Mouse (Mus musculus): Measurements from ENCODE around the gene Pum1. TPM values are rescaled to one million over a fixed set of nuclear protein-coding genes. Genes with fewer than 3 reads are reported as not detected.

Gene Pum1
- polyA plus RNA-seq, 1 experiment: 48.4 TPM

DNA sequence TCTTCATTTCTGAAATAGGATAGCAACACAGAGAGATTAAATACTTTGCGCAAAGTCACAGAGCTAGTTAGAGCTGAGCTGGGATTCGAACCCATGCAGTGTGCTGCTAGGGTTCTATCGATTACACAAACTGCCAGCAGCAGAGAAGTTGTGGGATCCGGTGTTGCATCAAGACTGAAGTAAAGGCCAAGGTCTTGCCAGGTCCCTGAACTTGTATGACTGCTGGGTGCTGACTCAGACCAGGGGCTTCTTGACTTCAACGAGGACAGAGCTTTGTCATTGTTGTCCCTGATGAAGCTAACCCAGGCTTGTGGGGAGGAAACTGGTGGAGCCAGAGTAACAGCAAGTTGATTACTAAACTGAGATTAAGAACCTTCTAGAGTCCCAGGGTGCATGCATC lies 138.1 kb downstream of the Pum1 start:
- 81% methylated on average over 5 of the region's 5 CpGs for WGBS
- H3K27ac ChIP-seq (ENCODE audit: insufficient read depth, low read depth, low read length): no peak overlapping the region
- H3K4me1 ChIP-seq (ENCODE audit: control insufficient read depth, insufficient read depth, insufficient read length, low read length): peaks cover 6% of the 10 kb centered on the region
- H3K4me3 ChIP-seq (ENCODE audit: low read depth, low read length): no peak overlapping the region
- no peaks in the 10 kb centered on the region for H3K36me3 ChIP-seq (ENCODE audit: control insufficient read depth, insufficient read depth, low read length)
- no peaks in the 10 kb centered on the region for H3K27me3 ChIP-seq (ENCODE audit: control insufficient read depth, insufficient read depth, low read length)
- TF ChIP-seq POLR2A (IDR thresholded peaks at IDR 0.05; ENCODE audit: low read depth, low read length): no peak
- TF ChIP-seq CTCF (IDR thresholded peaks at IDR 0.05; ENCODE audit: extremely low read depth, insufficient read length, insufficient replicate concordance, low read depth, low read length): no peak

GRCm38 (mm10) chr4:130801624-130802329 lies 138.7 kb downstream of the Pum1 start:
- no peak overlapping the region for H3K27ac ChIP-seq (ENCODE audit: insufficient read depth, low read depth, low read length)
- H3K36me3 ChIP-seq (ENCODE audit: control insufficient read depth, insufficient read depth, low read length): no peaks in the 10 kb centered on the region
- 50% methylated on average over 10 of the region's 10 CpGs for WGBS
- H3K4me3 ChIP-seq (ENCODE audit: low read depth, low read length): peak overlapping the region; percentile 15; the same call in 1 of the 2 replicates
- TF ChIP-seq CTCF (IDR thresholded peaks at IDR 0.05; ENCODE audit: extremely low read depth, insufficient read length, insufficient replicate concordance, low read depth, low read length) (no peak), POLR2A (IDR thresholded peaks at IDR 0.05; ENCODE audit: low read depth, low read length) (no peak)
- H3K27me3 ChIP-seq (ENCODE audit: control insufficient read depth, insufficient read depth, low read length): no peaks in the 10 kb centered on the region
- H3K4me1 ChIP-seq (ENCODE audit: control insufficient read depth, insufficient read depth, insufficient read length, low read length): peaks cover 6% of the 10 kb centered on the region

DNA sequence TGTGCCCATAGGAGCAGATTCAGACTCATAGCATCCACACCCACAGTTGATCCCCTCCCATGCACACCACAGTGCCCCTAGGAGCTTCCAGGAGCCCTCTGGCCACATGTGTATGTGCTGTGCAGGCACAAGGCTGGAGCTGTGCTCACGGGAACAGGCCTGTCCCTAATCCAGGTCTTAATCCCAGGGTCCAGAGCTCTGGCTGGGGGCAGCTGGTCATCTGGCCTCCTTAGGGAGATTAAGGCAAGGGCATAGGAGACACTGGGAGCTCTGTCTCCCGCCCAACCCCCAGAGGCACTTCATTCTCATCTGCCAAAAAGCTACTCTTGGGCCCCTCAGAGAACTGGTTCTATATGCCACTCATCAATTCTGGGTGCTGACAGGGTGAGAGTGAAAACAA lies 140.5 kb downstream of the Pum1 start:
- Histone ChIP-seq H3K27me3 (ENCODE audit: control insufficient read depth, insufficient read depth, low read length) (no peaks in the 10 kb centered on the region), H3K4me1 (ENCODE audit: control insufficient read depth, insufficient read depth, insufficient read length, low read length) (peaks cover 6% of the 10 kb centered on the region), H3K27ac (ENCODE audit: insufficient read depth, low read depth, low read length) (no peak overlapping the region), H3K4me3 (ENCODE audit: low read depth, low read length) (no peak overlapping the region), H3K36me3 (ENCODE audit: control insufficient read depth, insufficient read depth, low read length) (no peaks in the 10 kb centered on the region)
- 73% methylated on average over 2 of the region's 2 CpGs for WGBS
- TF ChIP-seq CTCF (IDR thresholded peaks at IDR 0.05; ENCODE audit: extremely low read depth, insufficient read length, insufficient replicate concordance, low read depth, low read length) (no peak), POLR2A (IDR thresholded peaks at IDR 0.05; ENCODE audit: low read depth, low read length) (no peak)

- H3K4me3 ChIP-seq (ENCODE audit: low read depth, low read length): no peak overlapping the region
- TF ChIP-seq CTCF (IDR thresholded peaks at IDR 0.05; ENCODE audit: extremely low read depth, insufficient read length, insufficient replicate concordance, low read depth, low read length): no peak
- TF ChIP-seq POLR2A (IDR thresholded peaks at IDR 0.05; ENCODE audit: low read depth, low read length): no peak
- H3K4me1 ChIP-seq (ENCODE audit: control insufficient read depth, insufficient read depth, insufficient read length, low read length): peaks cover 3% of the 10 kb centered on the region
- WGBS: 57% methylated on average over 2 of the region's 2 CpGs
- no peak overlapping the region for H3K27ac ChIP-seq (ENCODE audit: insufficient read depth, low read depth, low read length)
- H3K27me3 ChIP-seq (ENCODE audit: control insufficient read depth, insufficient read depth, low read length): no peaks in the 10 kb centered on the region
- H3K36me3 ChIP-seq (ENCODE audit: control insufficient read depth, insufficient read depth, low read length): no peaks in the 10 kb centered on the region
Measured at GRCm38 (mm10) chr4:130804292-130804691, 141.2 kb downstream of the Pum1 start.

- 76% methylated on average over 7 of the region's 7 CpGs for WGBS
- H3K36me3 ChIP-seq (ENCODE audit: control insufficient read depth, insufficient read depth, low read length): no peaks in the 10 kb centered on the region
- no peaks in the 10 kb centered on the region for H3K27me3 ChIP-seq (ENCODE audit: control insufficient read depth, insufficient read depth, low read length)
- no peak overlapping the region for H3K4me3 ChIP-seq (ENCODE audit: low read depth, low read length)
- H3K4me1 ChIP-seq (ENCODE audit: control insufficient read depth, insufficient read depth, insufficient read length, low read length): peaks cover 3% of the 10 kb centered on the region; the same call in 1 of the 2 replicates
- no peak overlapping the region for H3K27ac ChIP-seq (ENCODE audit: insufficient read depth, low read depth, low read length)
- TF ChIP-seq CTCF (IDR thresholded peaks at IDR 0.05; ENCODE audit: extremely low read depth, insufficient read length, insufficient replicate concordance, low read depth, low read length) (no peak), POLR2A (IDR thresholded peaks at IDR 0.05; ENCODE audit: low read depth, low read length) (no peak)
Measured at GRCm38 (mm10) chr4:130804771-130805361, 141.7 kb downstream of the Pum1 start.

DNA sequence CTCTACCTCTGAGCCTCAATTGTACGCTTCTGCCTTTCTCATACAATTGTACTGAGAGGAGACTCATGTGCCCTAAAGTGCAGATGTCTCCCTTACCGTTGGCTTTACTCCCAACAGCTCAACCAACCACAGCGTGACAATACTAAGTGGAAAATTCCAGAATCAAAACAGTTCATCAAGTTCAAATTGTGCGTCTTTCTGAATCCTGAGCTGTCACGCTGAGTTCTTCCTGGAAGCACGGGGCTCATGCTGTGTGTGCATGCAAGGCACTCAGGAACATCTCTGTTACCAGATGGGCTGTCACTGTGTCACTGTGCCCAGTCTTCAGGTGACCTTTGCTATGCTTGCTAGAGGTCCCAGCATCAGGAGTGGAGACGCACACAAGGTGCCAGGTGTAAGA lies 142.6 kb downstream of the Pum1 start:
- H3K36me3 ChIP-seq (ENCODE audit: control insufficient read depth, insufficient read depth, low read length): no peaks in the 10 kb centered on the region
- WGBS: 69% methylated on average over 7 of the region's 7 CpGs
- H3K4me1 ChIP-seq (ENCODE audit: control insufficient read depth, insufficient read depth, insufficient read length, low read length): peaks cover 3% of the 10 kb centered on the region; the same call in 1 of the 2 replicates
- TF ChIP-seq POLR2A (IDR thresholded peaks at IDR 0.05; ENCODE audit: low read depth, low read length): no peak
- TF ChIP-seq CTCF (IDR thresholded peaks at IDR 0.05; ENCODE audit: extremely low read depth, insufficient read length, insufficient replicate concordance, low read depth, low read length): no peak
- no peaks in the 10 kb centered on the region for H3K27me3 ChIP-seq (ENCODE audit: control insufficient read depth, insufficient read depth, low read length)
- H3K27ac ChIP-seq (ENCODE audit: insufficient read depth, low read depth, low read length): no peak overlapping the region
- H3K4me3 ChIP-seq (ENCODE audit: low read depth, low read length): no peak overlapping the region

DNA sequence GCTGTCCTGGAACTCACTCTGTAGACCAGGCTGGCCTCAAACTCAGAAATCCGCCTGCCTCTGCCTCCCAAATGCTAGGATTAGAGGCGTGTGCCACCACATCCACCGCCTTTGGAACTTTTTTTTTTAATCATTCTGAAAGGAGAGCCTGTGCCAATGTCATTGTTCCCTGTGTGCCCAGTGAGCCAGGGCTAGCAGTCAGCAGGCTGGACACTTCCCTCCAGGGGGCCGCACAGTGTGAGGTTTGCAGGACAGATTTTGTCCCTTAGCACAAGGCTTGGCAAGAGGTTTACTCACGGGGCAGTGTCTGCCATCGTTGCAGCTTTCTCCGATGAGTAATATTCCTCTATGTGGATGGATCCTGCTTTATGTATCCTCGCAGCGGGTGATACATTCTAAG lies 143.6 kb downstream of the Pum1 start:
- H3K4me3 ChIP-seq (ENCODE audit: low read depth, low read length): no peak overlapping the region
- WGBS: 90% methylated on average over 9 of the region's 9 CpGs
- H3K36me3 ChIP-seq (ENCODE audit: control insufficient read depth, insufficient read depth, low read length): no peaks in the 10 kb centered on the region
- no peak for TF ChIP-seq POLR2A (IDR thresholded peaks at IDR 0.05; ENCODE audit: low read depth, low read length)
- TF ChIP-seq CTCF (IDR thresholded peaks at IDR 0.05; ENCODE audit: extremely low read depth, insufficient read length, insufficient replicate concordance, low read depth, low read length): no peak
- no peaks in the 10 kb centered on the region for H3K27me3 ChIP-seq (ENCODE audit: control insufficient read depth, insufficient read depth, low read length)
- H3K27ac ChIP-seq (ENCODE audit: insufficient read depth, low read depth, low read length): no peak overlapping the region
- peaks cover 3% of the 10 kb centered on the region; the same call in 1 of the 2 replicates for H3K4me1 ChIP-seq (ENCODE audit: control insufficient read depth, insufficient read depth, insufficient read length, low read length)

All from small intestine, adult 2 months (tissue).